15 mouse cellular contexts compared by ENCODE assay signal in genomic region chr16:40653508-40653907, GRCm38 (mm10).
"Had no signal": no experiment of that assay in that cellular context is flagged by ENCODE, and none has a peak within 500 bp of the region (broad histone marks: within the 10 kb centered on the region; RNA-seq: fewer than 3 reads in every experiment).

No protein-coding gene starts in this region.

- H3K4me2 ChIP-seq: kidney, embryonic 15.5 days; liver, embryonic 13.5 days; midbrain, embryonic 11.5 days; neural tube, embryonic 13.5 days had no signal

- H3K4me3 ChIP-seq: kidney, embryonic 15.5 days; liver, embryonic 13.5 days; myocyte; neural tube, embryonic 13.5 days had no signal

- H3K36me3 ChIP-seq: kidney, embryonic 15.5 days; liver, embryonic 13.5 days; neural tube, embryonic 13.5 days had no signal

- H3K9ac ChIP-seq: kidney, embryonic 15.5 days; liver, embryonic 13.5 days; neural tube, embryonic 13.5 days had no signal

- H3K9me3 ChIP-seq: kidney, embryonic 15.5 days; liver, embryonic 13.5 days; neural tube, embryonic 13.5 days had no signal

- H3K27me3 ChIP-seq: kidney, embryonic 15.5 days; liver, embryonic 13.5 days; neural tube, embryonic 13.5 days had no signal

- H3K27ac ChIP-seq: kidney, embryonic 15.5 days; liver, embryonic 13.5 days; neural tube, embryonic 13.5 days had no signal

- ATAC-seq: midbrain, embryonic 16.5 days had no signal

- H3K4me1 ChIP-seq: kidney, embryonic 15.5 days; liver, embryonic 13.5 days; neural tube, embryonic 13.5 days had no signal

- DNase-seq: kidney, adult 8-10 months; kidney, postnatal 14 days; kidney, postnatal 4 days; liver, embryonic 13.5 days; lung, adult 2 months; lung, postnatal 14 days; lung, postnatal 4 days; retina, postnatal 1 day; thymus, adult 18-20 months; thymus, postnatal 36 days had no signal
